Mouse (Mus musculus): Measurements from ENCODE around the gene Olfr311. TPM values are rescaled to one million over a fixed set of nuclear protein-coding genes. Genes with fewer than 3 reads are reported as not detected.
"Not testable (repeated sequence)": the region's sequence is repeated elsewhere in the genome, so short reads cannot be mapped to it uniquely, and the experiment has no call there.

Gene Olfr311
- polyA plus RNA-seq (2012; ENCODE audit: insufficient read depth, insufficient read length, missing spikeins): not detected in 2 replicates

DNA sequence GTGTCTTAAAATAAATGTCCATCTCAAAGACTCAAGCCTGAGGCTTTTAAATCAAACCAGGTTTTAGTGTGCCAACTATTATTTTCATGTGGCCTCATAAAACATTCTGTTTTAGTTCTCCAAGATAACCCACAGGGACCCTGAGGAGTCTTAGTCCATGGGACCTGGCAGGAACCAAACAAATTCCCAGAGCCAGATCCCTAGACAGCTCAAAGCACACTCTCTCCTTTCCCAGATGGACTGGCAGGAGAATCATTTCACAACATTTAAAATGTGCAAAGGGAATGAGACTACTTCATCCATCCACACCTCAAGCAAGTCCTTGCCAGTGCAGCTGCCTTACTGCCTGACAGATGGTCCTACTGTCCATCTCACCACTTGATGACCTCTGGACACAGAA lies at the start of gene Olfr311:
TSS of gene Olfr311 (plus strand) at position 301 of the 400 bp plus-strand sequence.
- not testable (repeated sequence) for H3K27ac ChIP-seq (ENCODE audit: insufficient read depth, low read depth, low read length); H3K4me1 ChIP-seq (ENCODE audit: control insufficient read depth, insufficient read depth, low read length); H3K4me3 ChIP-seq (ENCODE audit: insufficient read depth, low read length)

DNA sequence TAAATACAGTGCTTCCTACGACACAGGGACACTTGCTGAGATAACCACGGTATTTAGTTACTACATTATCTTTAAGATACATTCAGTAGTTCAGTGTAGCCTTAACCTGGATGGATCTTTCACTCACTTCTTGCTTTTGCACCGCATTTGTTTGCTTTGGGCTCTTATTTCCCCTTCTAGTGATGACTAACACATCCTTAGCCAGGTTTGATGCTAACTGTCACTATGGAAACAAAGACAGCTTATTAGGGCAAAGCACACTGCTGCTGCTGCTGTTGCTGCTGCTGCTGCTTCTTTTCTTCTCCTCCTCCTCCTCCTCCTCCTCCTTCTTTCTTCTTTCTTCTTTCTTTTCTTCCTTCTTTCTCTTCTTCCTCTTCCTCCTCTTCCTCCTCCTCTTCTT lies 49.5 kb upstream of the Olfr311 start:
- Histone ChIP-seq H3K27ac (ENCODE audit: insufficient read depth, low read depth, low read length) (no peak overlapping the region), H3K4me3 (ENCODE audit: insufficient read depth, low read length) (no peak overlapping the region), H3K4me1 (ENCODE audit: control insufficient read depth, insufficient read depth, low read length) (peaks cover 4% of the 10 kb centered on the region; the same call in 1 of the 2 replicates)
- TF ChIP-seq POLR2A (IDR thresholded peaks at IDR 0.05; ENCODE audit: borderline replicate concordance, low read depth, low read length) (no peak), CTCF (IDR thresholded peaks at IDR 0.05; ENCODE audit: low read depth, low read length) (no peak)

GRCm38 (mm10) chr11:58790053-58790452 lies 49.0 kb upstream of the Olfr311 start:
- no peak overlapping the region for H3K4me3 ChIP-seq (ENCODE audit: insufficient read depth, low read length)
- no peak overlapping the region for H3K27ac ChIP-seq (ENCODE audit: insufficient read depth, low read depth, low read length)
- H3K4me1 ChIP-seq (ENCODE audit: control insufficient read depth, insufficient read depth, low read length): peaks cover 4% of the 10 kb centered on the region; the same call in 1 of the 2 replicates
- TF ChIP-seq CTCF (IDR thresholded peaks at IDR 0.05; ENCODE audit: low read depth, low read length) (no peak), POLR2A (IDR thresholded peaks at IDR 0.05; ENCODE audit: borderline replicate concordance, low read depth, low read length) (no peak)

DNA sequence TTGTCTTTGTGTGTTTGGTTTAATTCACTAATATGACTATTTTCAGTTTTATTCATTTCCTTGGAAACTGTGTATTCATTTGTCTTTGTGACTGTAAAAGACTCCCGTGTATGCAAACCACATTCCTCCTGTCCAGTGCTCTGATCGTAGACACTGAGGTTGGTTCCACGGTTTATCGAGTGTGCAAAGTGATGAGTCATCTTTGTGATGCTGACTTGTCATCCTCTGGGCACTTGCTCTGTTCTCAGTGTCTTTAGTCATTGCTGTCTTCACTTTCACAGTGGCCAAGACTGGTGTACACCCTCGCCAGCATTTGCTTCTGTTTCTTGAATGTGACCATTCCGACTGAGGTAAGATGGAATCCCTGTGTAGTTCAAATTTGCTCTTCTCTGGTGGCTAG lies 48.4 kb upstream of the Olfr311 start:
- H3K4me1 ChIP-seq (ENCODE audit: control insufficient read depth, insufficient read depth, low read length): peaks cover 4% of the 10 kb centered on the region; the same call in 1 of the 2 replicates
- TF ChIP-seq CTCF (IDR thresholded peaks at IDR 0.05; ENCODE audit: low read depth, low read length) (no peak), POLR2A (IDR thresholded peaks at IDR 0.05; ENCODE audit: borderline replicate concordance, low read depth, low read length) (no peak)
- no peak overlapping the region for H3K4me3 ChIP-seq (ENCODE audit: insufficient read depth, low read length)
- H3K27ac ChIP-seq (ENCODE audit: insufficient read depth, low read depth, low read length): no peak overlapping the region

GRCm38 (mm10) chr11:58795856-58796255 lies 43.2 kb upstream of the Olfr311 start:
- no peak overlapping the region for H3K4me3 ChIP-seq (ENCODE audit: insufficient read depth, low read length)
- H3K27ac ChIP-seq (ENCODE audit: insufficient read depth, low read depth, low read length): no peak overlapping the region
- no peak for TF ChIP-seq POLR2A (IDR thresholded peaks at IDR 0.05; ENCODE audit: borderline replicate concordance, low read depth, low read length)
- TF ChIP-seq CTCF (IDR thresholded peaks at IDR 0.05; ENCODE audit: low read depth, low read length): no peak
- H3K4me1 ChIP-seq (ENCODE audit: control insufficient read depth, insufficient read depth, low read length): peaks cover under 1% of the 10 kb centered on the region; the same call in 1 of the 2 replicates

- Histone ChIP-seq H3K27ac (ENCODE audit: insufficient read depth, low read depth, low read length) (no peak overlapping the region), H3K4me3 (ENCODE audit: insufficient read depth, low read length) (no peak overlapping the region), H3K4me1 (ENCODE audit: control insufficient read depth, insufficient read depth, low read length) (no peaks in the 10 kb centered on the region)
- no peak for TF ChIP-seq CTCF (IDR thresholded peaks at IDR 0.05; ENCODE audit: low read depth, low read length)
- no peak for TF ChIP-seq POLR2A (IDR thresholded peaks at IDR 0.05; ENCODE audit: borderline replicate concordance, low read depth, low read length)
Measured at GRCm38 (mm10) chr11:58796850-58797249, 42.2 kb upstream of the Olfr311 start.

DNA sequence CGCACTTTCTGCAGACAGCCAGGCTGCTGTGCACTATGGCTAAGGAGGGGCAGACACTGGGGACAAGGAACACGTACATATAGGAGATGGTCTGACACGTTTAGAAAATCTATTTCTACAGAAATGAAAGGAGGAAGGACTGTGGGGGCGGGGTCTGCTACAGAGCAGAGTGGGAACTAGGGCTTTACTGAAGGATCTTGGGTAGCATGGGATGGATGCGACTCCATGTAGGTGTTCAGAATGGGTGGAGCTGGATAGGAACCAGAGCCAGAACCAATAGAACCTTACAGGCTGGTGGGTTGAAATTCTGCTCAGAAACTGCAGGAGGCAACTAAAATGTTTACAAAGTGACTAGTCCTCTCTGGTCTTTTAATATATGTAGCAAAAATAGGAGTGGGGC lies 39.3 kb upstream of the Olfr311 start:
- no peak for TF ChIP-seq CTCF (IDR thresholded peaks at IDR 0.05; ENCODE audit: low read depth, low read length)
- no peak for TF ChIP-seq POLR2A (IDR thresholded peaks at IDR 0.05; ENCODE audit: borderline replicate concordance, low read depth, low read length)
- Histone ChIP-seq H3K27ac (ENCODE audit: insufficient read depth, low read depth, low read length) (no peak overlapping the region), H3K4me1 (ENCODE audit: control insufficient read depth, insufficient read depth, low read length) (no peaks in the 10 kb centered on the region), H3K4me3 (ENCODE audit: insufficient read depth, low read length) (no peak overlapping the region)

DNA sequence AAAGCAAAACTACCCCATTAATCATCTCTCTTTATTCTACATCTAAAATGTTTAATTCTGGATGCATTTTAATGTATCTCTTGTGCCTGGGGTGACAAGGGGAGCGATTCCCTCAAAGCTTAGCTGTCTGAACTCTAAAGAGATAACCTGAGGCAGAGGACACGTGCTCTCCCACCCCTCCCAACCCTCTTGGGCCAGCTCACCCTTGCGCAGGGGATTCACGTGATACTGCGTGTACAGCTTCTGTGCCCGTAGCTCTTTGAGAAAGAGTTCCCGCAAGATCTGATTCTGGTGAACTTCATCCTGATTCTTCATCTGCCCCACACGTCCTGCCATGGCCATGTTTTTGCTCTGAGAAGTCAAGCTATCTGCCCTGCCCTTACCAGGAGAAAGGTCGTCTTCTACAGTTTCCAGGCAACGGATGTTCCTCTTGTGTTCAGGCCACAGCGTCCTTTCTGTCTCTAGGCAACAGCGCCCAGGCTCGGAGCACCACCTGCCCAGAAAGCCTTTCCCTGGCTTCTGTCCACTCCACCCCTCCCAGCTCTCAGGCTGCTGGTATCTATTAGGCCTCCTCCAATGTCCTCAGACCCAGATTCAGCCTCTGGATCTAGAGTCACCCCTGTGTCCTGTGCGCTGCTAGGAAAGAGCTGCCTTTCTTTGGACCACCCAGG lies 37.4 kb upstream of the Olfr311 start, which contains the start of gene Fam183b:
TSS of gene Fam183b (minus strand) at position 403 of the 671 bp plus-strand sequence.
- H3K27ac ChIP-seq (ENCODE audit: insufficient read depth, low read depth, low read length): no peak within 1 kb of the TSS
- H3K4me1 ChIP-seq (ENCODE audit: control insufficient read depth, insufficient read depth, low read length): no peaks in the 10 kb centered on the region
- no peak for TF ChIP-seq POLR2A (IDR thresholded peaks at IDR 0.05; ENCODE audit: borderline replicate concordance, low read depth, low read length)
- no peak for TF ChIP-seq CTCF (IDR thresholded peaks at IDR 0.05; ENCODE audit: low read depth, low read length)
- peak within 1 kb of the TSS; percentile 15 for H3K4me3 ChIP-seq (ENCODE audit: insufficient read depth, low read length)

- Histone ChIP-seq H3K27ac (ENCODE audit: insufficient read depth, low read depth, low read length) (no peak overlapping the region), H3K4me3 (ENCODE audit: insufficient read depth, low read length) (no peak overlapping the region), H3K4me1 (ENCODE audit: control insufficient read depth, insufficient read depth, low read length) (no peaks in the 10 kb centered on the region)
- TF ChIP-seq POLR2A (IDR thresholded peaks at IDR 0.05; ENCODE audit: borderline replicate concordance, low read depth, low read length) (no peak), CTCF (IDR thresholded peaks at IDR 0.05; ENCODE audit: low read depth, low read length) (no peak)
Measured at GRCm38 (mm10) chr11:58803871-58804270, 35.2 kb upstream of the Olfr311 start.

DNA sequence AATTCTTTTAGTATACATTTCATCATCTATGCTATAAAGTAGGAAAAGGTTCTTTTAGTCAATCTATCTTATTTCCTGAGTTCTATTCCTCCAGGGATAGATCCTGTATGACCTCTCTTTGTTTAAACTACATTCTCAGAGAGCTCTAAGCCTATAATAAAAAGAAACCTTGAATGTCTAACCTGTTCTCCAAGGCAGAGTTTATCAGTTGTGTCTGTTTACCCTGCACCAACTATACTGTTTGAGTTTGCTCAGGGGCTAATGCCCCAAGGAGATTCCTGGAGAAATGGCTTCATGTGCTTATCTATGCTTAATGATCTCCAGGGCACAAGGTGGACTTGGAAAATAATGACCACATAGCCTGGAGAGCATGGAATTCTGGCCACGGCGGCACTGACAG lies 34.7 kb upstream of the Olfr311 start:
- Histone ChIP-seq H3K27ac (ENCODE audit: insufficient read depth, low read depth, low read length) (no peak overlapping the region), H3K4me1 (ENCODE audit: control insufficient read depth, insufficient read depth, low read length) (no peaks in the 10 kb centered on the region), H3K4me3 (ENCODE audit: insufficient read depth, low read length) (no peak overlapping the region)
- TF ChIP-seq POLR2A (IDR thresholded peaks at IDR 0.05; ENCODE audit: borderline replicate concordance, low read depth, low read length) (no peak), CTCF (IDR thresholded peaks at IDR 0.05; ENCODE audit: low read depth, low read length) (no peak)

Data from bone marrow macrophage, adult 2 months (primary cell).